Mouse (Mus musculus): ENCODE results near the gene Tspan7.

- no peak for TF ChIP-seq FLI1 (IDR thresholded peaks at IDR 0.05; ENCODE audit: low read length)
- no peak for TF ChIP-seq GATA1 (IDR thresholded peaks at IDR 0.05; ENCODE audit: borderline replicate concordance, low read length)
These were observed 33.6 kb downstream of the Tspan7 start for GRCm38 (mm10) chrX:10518510-10518909.

Measured in megakaryocyte, embryonic 14.5 days (primary cell).